Mouse (Mus musculus) intestine, postnatal 0 days (tissue): Measurements from ENCODE around the gene Mdga1. TPM values are rescaled to one million over a fixed set of nuclear protein-coding genes. Genes with fewer than 3 reads are reported as not detected.

Source experiments
- ATAC-seq: fragments of 200-750 bp; cut with Nextera tagmentation; 2 replicates; pipeline ENCODE4 v1.8.0; 2017; ENCODE audit warnings: mild to moderate bottlenecking, moderate TSS enrichment, moderate library complexity
- H3K27ac ChIP-seq: fragments of 300-500 bp; sonication (generic); 2 replicates; pipeline ENCODE4 v1.5.1; 2014; ENCODE audit warnings: mild to moderate bottlenecking, low read depth, low read length, moderate library complexity
- H3K27me3 ChIP-seq: fragments of 300-500 bp; sonication (generic); replicated peaks from 2 replicates; pipeline ENCODE4 v1.6.1; 2014; ENCODE audit warnings: low read length, mixed read lengths; ENCODE audit not compliant: control insufficient read depth, insufficient read depth
- H3K36me3 ChIP-seq: fragments of 300-500 bp; sonication (generic); 2 replicates; pipeline ENCODE4 v1.6.1; 2014; ENCODE audit warnings: mild to moderate bottlenecking, moderate library complexity; ENCODE audit not compliant: control insufficient read depth, insufficient read depth
- H3K4me1 ChIP-seq: fragments of 300-500 bp; sonication (generic); replicated peaks from 2 replicates; pipeline ENCODE4 v1.6.1; 2014; ENCODE audit warnings: antibody characterized with exemption, low read length, mixed read lengths; ENCODE audit not compliant: control insufficient read depth, insufficient read depth
- H3K4me2 ChIP-seq: fragments of 300-500 bp; sonication (generic); replicated peaks from 2 replicates; pipeline ENCODE4 v1.6.1; 2014; ENCODE audit warnings: low read depth, mild to moderate bottlenecking, moderate library complexity
- H3K4me3 ChIP-seq: fragments of 300-500 bp; sonication (generic); 2 replicates; pipeline ENCODE4 v1.5.1; 2014; ENCODE audit warnings: low read depth, low read length
- H3K9ac ChIP-seq: fragments of 300-500 bp; sonication (generic); 2 replicates; pipeline ENCODE4 v1.6.1; 2014; ENCODE audit warnings: mild to moderate bottlenecking, low read depth, low read length
- H3K9me3 ChIP-seq: fragments of 300-500 bp; sonication (generic); 2 replicates; pipeline ENCODE4 v1.6.1; 2016; ENCODE audit warnings: mixed run types; ENCODE audit not compliant: control insufficient read depth
- CTCF ChIP-seq: sonication (generic); IDR thresholded peaks from 2 replicates; pipeline ENCODE4 v1.5.1; 2016; ENCODE audit warnings: low read depth, mild to moderate bottlenecking, control low read depth, antibody characterized with exemption, moderate library complexity
- WGBS: fragments of 180-500 bp; shearing (Covaris S2); extraction: QIAGEN DNeasy Blood & Tissue Kit; methylation state at CpG from one replicate; pipeline ENCODE4 v1.1.7; 2014; 5-methylcytosine and 5-hydroxymethylcytosine counted together
- polyA plus RNA-seq: library from polyadenylated mRNA; unstranded; fragments of >200 nt; fragmentation: Nextera tagmentation; extraction: Ambion mirVana; gene quantifications from 2 replicates; pipeline ENCODE4 v1.2.1, GENCODE M21; 2015

Gene Mdga1
- polyA plus RNA-seq, 1 experiment from 2014 or later, result 0.73 TPM

- no peak for TF ChIP-seq CTCF
- Histone ChIP-seq H3K27me3 (no peaks in the 10 kb centered on the region), H3K27ac (no peak overlapping the region), H3K4me3 (no peak overlapping the region), H3K36me3 (no peaks in the 10 kb centered on the region), H3K9me3 (no peaks in the 10 kb centered on the region), H3K9ac (no peak overlapping the region), H3K4me1 (0 out of 2 replicates have a peak, but pooled peaks cover 5% of the 10 kb centered on the region), H3K4me2 (no peak overlapping the region)
- no peak for ATAC-seq
- WGBS, result 42% methylated on average over 13 of the region's 13 CpGs
Observed at GRCm38 (mm10) chr17:29859788-29860283, 110.1 kb downstream of the Mdga1 start.

- Histone ChIP-seq H3K27me3 (no peaks in the 10 kb centered on the region), H3K27ac (no peak overlapping the region), H3K9me3 (no peaks in the 10 kb centered on the region), H3K4me1 (0 out of 2 replicates have a peak, but pooled peaks cover 5% of the 10 kb centered on the region), H3K4me2 (no peak overlapping the region), H3K36me3 (no peaks in the 10 kb centered on the region), H3K9ac (no peak overlapping the region), H3K4me3 (no peak overlapping the region)
- WGBS, result 91% methylated on average over 3 of the region's 3 CpGs
- ATAC-seq, result no peak
- TF ChIP-seq CTCF, result peak; percentile 73
Observed at GRCm38 (mm10) chr17:29858764-29859163, 111.1 kb downstream of the Mdga1 start.

GRCm38 (mm10) chr17:29855702-29856580, 113.9 kb downstream of the Mdga1 start:
- no peak overlapping the region for H3K9ac ChIP-seq
- TF ChIP-seq CTCF, result no peak
- WGBS, result 51% methylated on average over 18 of the region's 18 CpGs
- H3K27ac ChIP-seq, result no peak overlapping the region
- no peak overlapping the region for H3K4me2 ChIP-seq
- 0 out of 2 replicates have a peak, but pooled peaks cover 5% of the 10 kb centered on the region for H3K4me1 ChIP-seq
- H3K4me3 ChIP-seq, result no peak overlapping the region
- H3K27me3 ChIP-seq, result no peaks in the 10 kb centered on the region
- no peak; the same call in 1 of the 2 replicates for ATAC-seq
- no peaks in the 10 kb centered on the region for H3K36me3 ChIP-seq
- H3K9me3 ChIP-seq, result no peaks in the 10 kb centered on the region

- H3K36me3 ChIP-seq, result no peaks in the 10 kb centered on the region
- H3K4me3 ChIP-seq, result no peak overlapping the region
- no peaks in the 10 kb centered on the region for H3K9me3 ChIP-seq
- 0 out of 2 replicates have a peak, but pooled peaks cover 5% of the 10 kb centered on the region for H3K4me1 ChIP-seq
- H3K27ac ChIP-seq, result no peak overlapping the region
- 86% methylated on average over 4 of the region's 4 CpGs for WGBS
- no peak for TF ChIP-seq CTCF
- ATAC-seq, result no peak
- H3K9ac ChIP-seq, result no peak overlapping the region
- no peak overlapping the region for H3K4me2 ChIP-seq
- H3K27me3 ChIP-seq, result no peaks in the 10 kb centered on the region
Observed at GRCm38 (mm10) chr17:29854835-29855234, 115.1 kb downstream of the Mdga1 start.

- Histone ChIP-seq H3K27me3 (no peaks in the 10 kb centered on the region), H3K4me3 (no peak overlapping the region), H3K4me1 (0 out of 2 replicates have a peak, but pooled peaks cover 5% of the 10 kb centered on the region), H3K9me3 (no peaks in the 10 kb centered on the region), H3K9ac (no peak overlapping the region), H3K27ac (no peak overlapping the region), H3K36me3 (no peaks in the 10 kb centered on the region), H3K4me2 (no peak overlapping the region)
- WGBS, result 52% methylated on average over 6 of the region's 6 CpGs
- ATAC-seq, result no peak
- no peak for TF ChIP-seq CTCF
Observed at GRCm38 (mm10) chr17:29854388-29854787, 115.5 kb downstream of the Mdga1 start.

GRCm38 (mm10) chr17:29852846-29853486, 116.9 kb downstream of the Mdga1 start:
- no peak overlapping the region for H3K4me3 ChIP-seq
- H3K4me2 ChIP-seq, result no peak overlapping the region
- 60% methylated on average over 8 of the region's 8 CpGs for WGBS
- H3K9ac ChIP-seq, result no peak overlapping the region
- no peaks in the 10 kb centered on the region for H3K27me3 ChIP-seq
- no peak for ATAC-seq
- H3K36me3 ChIP-seq, result no peaks in the 10 kb centered on the region
- 0 out of 2 replicates have a peak, but pooled peaks cover 5% of the 10 kb centered on the region for H3K4me1 ChIP-seq
- H3K27ac ChIP-seq, result no peak overlapping the region
- TF ChIP-seq CTCF, result no peak
- H3K9me3 ChIP-seq, result no peaks in the 10 kb centered on the region
